Mouse (Mus musculus): Measurements from ENCODE around the gene Fgd6. TPM values are rescaled to one million over a fixed set of nuclear protein-coding genes. Genes with fewer than 3 reads are reported as not detected.
A peak's percentile ranks its signal among the peaks of the same experiment; 100 is the strongest.

Gene Fgd6
- polyA plus RNA-seq, 1 experiment, result 0.04 TPM

- no peaks in the 10 kb centered on the region for H3K9me3 ChIP-seq (ENCODE audit: control insufficient read depth, low read length)
- TF ChIP-seq GATA1 (IDR thresholded peaks at IDR 0.05; ENCODE audit: low read length), result no peak
- no peak for TF ChIP-seq TAL1 (IDR thresholded peaks at IDR 0.05; ENCODE audit: low read length)
- no peaks in the 10 kb centered on the region for H3K4me1 ChIP-seq (ENCODE audit: control insufficient read depth)
- H3K27me3 ChIP-seq (ENCODE audit: control insufficient read depth), result no peaks in the 10 kb centered on the region
- H3K4me3 ChIP-seq (replicated peaks), result no peak overlapping the region
- H3K36me3 ChIP-seq (ENCODE audit: control insufficient read depth), result peaks cover 22% of the 10 kb centered on the region
These were observed 99.0 kb downstream of the Fgd6 start for GRCm38 (mm10) chr10:94134535-94135390.

GRCm38 (mm10) chr10:94138890-94139482 is 103.2 kb downstream of the Fgd6 start:
- Histone ChIP-seq H3K27me3 (ENCODE audit: control insufficient read depth) (no peaks in the 10 kb centered on the region), H3K36me3 (ENCODE audit: control insufficient read depth) (peaks cover 43% of the 10 kb centered on the region), H3K4me3 (replicated peaks) (no peak overlapping the region), H3K9me3 (ENCODE audit: control insufficient read depth, low read length) (no peaks in the 10 kb centered on the region), H3K4me1 (ENCODE audit: control insufficient read depth) (no peaks in the 10 kb centered on the region)
- no peak for TF ChIP-seq TAL1 (IDR thresholded peaks at IDR 0.05; ENCODE audit: low read length)
- no peak for TF ChIP-seq GATA1 (IDR thresholded peaks at IDR 0.05; ENCODE audit: low read length)

- Histone ChIP-seq H3K36me3 (ENCODE audit: control insufficient read depth) (peaks cover 41% of the 10 kb centered on the region), H3K27me3 (ENCODE audit: control insufficient read depth) (no peaks in the 10 kb centered on the region), H3K9me3 (ENCODE audit: control insufficient read depth, low read length) (no peaks in the 10 kb centered on the region), H3K4me1 (ENCODE audit: control insufficient read depth) (no peaks in the 10 kb centered on the region), H3K4me3 (replicated peaks) (no peak overlapping the region)
- TF ChIP-seq TAL1 (IDR thresholded peaks at IDR 0.05; ENCODE audit: low read length) (no peak), GATA1 (IDR thresholded peaks at IDR 0.05; ENCODE audit: low read length) (no peak)
These were observed 104.6 kb downstream of the Fgd6 start for GRCm38 (mm10) chr10:94140227-94140931.

- Histone ChIP-seq H3K4me3 (replicated peaks) (no peak overlapping the region), H3K4me1 (ENCODE audit: control insufficient read depth) (peaks cover 5% of the 10 kb centered on the region), H3K9me3 (ENCODE audit: control insufficient read depth, low read length) (no peaks in the 10 kb centered on the region), H3K36me3 (ENCODE audit: control insufficient read depth) (peaks cover 34% of the 10 kb centered on the region), H3K27me3 (ENCODE audit: control insufficient read depth) (no peaks in the 10 kb centered on the region)
- TF ChIP-seq TAL1 (IDR thresholded peaks at IDR 0.05; ENCODE audit: low read length) (no peak), GATA1 (IDR thresholded peaks at IDR 0.05; ENCODE audit: low read length) (no peak)
These were observed 106.6 kb downstream of the Fgd6 start for GRCm38 (mm10) chr10:94142427-94142826.

GRCm38 (mm10) chr10:94144581-94144980 is 108.8 kb downstream of the Fgd6 start:
- Histone ChIP-seq H3K4me1 (ENCODE audit: control insufficient read depth) (peaks cover 20% of the 10 kb centered on the region), H3K36me3 (ENCODE audit: control insufficient read depth) (peaks cover 26% of the 10 kb centered on the region), H3K4me3 (replicated peaks) (no peak overlapping the region), H3K27me3 (ENCODE audit: control insufficient read depth) (no peaks in the 10 kb centered on the region), H3K9me3 (ENCODE audit: control insufficient read depth, low read length) (no peaks in the 10 kb centered on the region)
- TF ChIP-seq GATA1 (IDR thresholded peaks at IDR 0.05; ENCODE audit: low read length) (no peak), TAL1 (IDR thresholded peaks at IDR 0.05; ENCODE audit: low read length) (no peak)

DNA sequence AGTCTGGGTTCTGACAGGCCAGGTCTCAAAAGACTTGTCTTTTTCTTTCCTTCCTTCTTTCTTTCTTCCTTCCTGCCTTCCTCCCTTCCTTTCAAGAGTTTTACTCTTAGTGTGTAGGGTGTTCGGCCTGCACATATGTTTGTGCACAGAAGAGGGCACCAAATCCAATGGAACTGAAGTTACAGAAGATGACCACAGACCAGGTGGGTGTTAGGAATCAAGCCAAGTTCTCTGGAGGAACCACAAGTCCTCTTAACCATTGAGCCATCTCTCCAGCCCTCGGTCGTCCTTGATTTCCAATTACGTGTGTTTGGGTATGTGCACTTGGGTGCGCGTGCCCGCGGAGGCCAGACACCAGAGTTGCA is 111.6 kb downstream of the Fgd6 start:
- Histone ChIP-seq H3K4me1 (ENCODE audit: control insufficient read depth) (peaks cover 20% of the 10 kb centered on the region), H3K4me3 (replicated peaks) (peak overlapping the region; percentile 77), H3K36me3 (ENCODE audit: control insufficient read depth) (peaks cover 4% of the 10 kb centered on the region), H3K27me3 (ENCODE audit: control insufficient read depth) (no peaks in the 10 kb centered on the region), H3K9me3 (ENCODE audit: control insufficient read depth, low read length) (no peaks in the 10 kb centered on the region)
- no peak for TF ChIP-seq TAL1 (IDR thresholded peaks at IDR 0.05; ENCODE audit: low read length)
- no peak for TF ChIP-seq GATA1 (IDR thresholded peaks at IDR 0.05; ENCODE audit: low read length)

DNA sequence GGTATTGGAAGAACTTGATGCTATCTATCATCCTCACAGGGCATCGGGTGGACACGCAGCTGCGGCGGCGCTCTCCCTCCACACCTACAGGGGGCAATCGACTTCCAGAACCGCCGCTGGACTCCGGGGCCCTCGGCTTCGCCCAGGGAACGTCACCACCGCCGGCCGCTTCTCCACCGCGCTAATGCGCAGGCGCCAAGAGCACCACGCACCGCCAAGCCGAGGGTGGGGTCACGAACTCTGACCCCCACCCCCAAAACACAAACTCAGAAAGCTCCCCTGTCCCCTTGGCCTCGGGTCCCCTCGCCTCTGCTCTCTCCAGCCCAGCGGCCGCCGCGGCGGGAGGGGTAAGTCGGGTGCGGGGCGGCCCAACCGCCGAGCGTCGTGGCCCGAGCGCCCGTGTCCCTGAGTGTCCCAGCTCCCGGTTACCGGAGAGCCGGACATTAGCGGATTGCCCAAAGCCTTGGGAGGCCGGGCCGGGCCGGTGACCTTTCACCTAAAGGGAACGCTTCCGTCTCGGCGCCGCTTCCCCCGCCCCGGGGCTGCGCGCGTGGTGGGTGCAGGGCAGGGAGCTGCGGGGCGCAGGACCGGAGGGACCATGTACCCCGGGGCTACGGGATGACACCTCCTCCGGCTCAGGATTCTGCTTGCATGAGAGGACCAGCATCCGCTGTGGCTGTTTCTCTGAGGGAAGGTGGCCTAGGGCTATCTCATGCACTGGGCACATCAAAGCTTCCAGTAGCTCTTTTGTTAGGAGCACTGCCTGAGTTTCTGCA is 112.1 kb downstream of the Fgd6 start, which contains the start of gene Nr2c1:
Gene Nr2c1 (plus strand): TSS at position 268 of the 776 bp plus-strand sequence.
- Histone ChIP-seq H3K4me3 (replicated peaks) (peak within 1 kb of the TSS; percentile 77), H3K27me3 (ENCODE audit: control insufficient read depth) (no peaks in the 10 kb centered on the region), H3K9me3 (ENCODE audit: control insufficient read depth, low read length) (no peaks in the 10 kb centered on the region), H3K4me1 (ENCODE audit: control insufficient read depth) (peaks cover 20% of the 10 kb centered on the region), H3K36me3 (ENCODE audit: control insufficient read depth) (peaks cover 3% of the 10 kb centered on the region; the same call in 1 of the 2 replicates)
- TF ChIP-seq TAL1 (IDR thresholded peaks at IDR 0.05; ENCODE audit: low read length) (no peak), GATA1 (IDR thresholded peaks at IDR 0.05; ENCODE audit: low read length) (no peak)

DNA sequence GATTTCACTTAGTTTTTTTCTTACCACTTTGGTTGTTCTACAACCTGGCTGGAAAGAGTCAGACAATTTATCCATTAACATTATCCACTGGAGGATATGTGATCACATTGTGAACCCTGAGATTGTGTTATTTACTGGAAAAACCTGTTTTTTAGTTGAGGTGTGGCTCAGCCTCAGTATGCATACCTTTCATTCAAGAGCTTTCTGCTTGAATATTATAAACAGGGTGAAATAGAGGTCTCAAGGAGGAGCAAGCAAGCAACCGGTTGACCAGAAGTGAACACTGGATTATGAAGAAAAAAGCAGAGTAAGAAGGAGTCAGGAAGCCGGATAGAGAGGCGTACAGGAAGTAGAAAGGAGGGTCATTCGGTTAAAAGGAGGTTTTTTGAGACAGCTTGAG is 115.7 kb downstream of the Fgd6 start:
- H3K36me3 ChIP-seq (ENCODE audit: control insufficient read depth), result no peaks in the 10 kb centered on the region; the same call in 1 of the 2 replicates
- TF ChIP-seq GATA1 (IDR thresholded peaks at IDR 0.05; ENCODE audit: low read length) (no peak), TAL1 (IDR thresholded peaks at IDR 0.05; ENCODE audit: low read length) (no peak)
- H3K4me1 ChIP-seq (ENCODE audit: control insufficient read depth), result peaks cover 20% of the 10 kb centered on the region

More for the DNA sequence above, 115.7 kb downstream of the Fgd6 start:
- Histone ChIP-seq H3K4me3 (replicated peaks) (no peak overlapping the region), H3K27me3 (ENCODE audit: control insufficient read depth) (no peaks in the 10 kb centered on the region), H3K9me3 (ENCODE audit: control insufficient read depth, low read length) (no peaks in the 10 kb centered on the region)
